Mouse (Mus musculus): ENCODE measurements around the gene Plpp6. TPM values are rescaled to one million over a fixed set of nuclear protein-coding genes. Genes with fewer than 3 reads are reported as not detected.
"Not testable (repeated sequence)": the region's sequence is repeated elsewhere in the genome, so short reads cannot be mapped to it uniquely, and the experiment has no call there.

Plpp6 gene
- total and polyA plus RNA-seq, 2 experiments from 2014 or later, result 14.2 to 20.9 TPM

- Histone ChIP-seq H3K4me1 (ENCODE audit: insufficient read depth, low read length) (0 out of 2 replicates have a peak, but pooled peaks cover 3% of the 10 kb centered on the region), H3K9ac (replicated peaks; ENCODE audit: low read length) (peak overlapping the region; percentile 92; the same call in 1 of the 2 replicates), H3K4me2 (ENCODE audit: low read depth, low read length) (peak overlapping the region; percentile 64), H3K27me3 (ENCODE audit: insufficient read depth, low read length) (no peaks in the 10 kb centered on the region), H3K9me3 (ENCODE audit: low read length) (no peaks in the 10 kb centered on the region), H3K27ac (no peak overlapping the region), H3K4me3 (ENCODE audit: low read length) (peak overlapping the region; percentile 94), H3K36me3 (ENCODE audit: insufficient read depth, low read length) (no peaks in the 10 kb centered on the region)
- DNase-seq (ENCODE audit: low spot score), result no peak
- no peak for ATAC-seq
- no peak for TF ChIP-seq CTCF (IDR thresholded peaks at IDR 0.05; ENCODE audit: low read depth)
- 68% methylated on average over 5 of the region's 5 CpGs for WGBS
These were observed 27.6 kb downstream of the Plpp6 start for GRCm38 (mm10) chr19:28991391-28991790.

GRCm38 (mm10) chr19:28994870-28995269, 31.1 kb downstream of the Plpp6 start:
- Histone ChIP-seq H3K4me3 (ENCODE audit: low read length) (no peak overlapping the region), H3K27me3 (ENCODE audit: insufficient read depth, low read length) (no peaks in the 10 kb centered on the region), H3K4me1 (ENCODE audit: insufficient read depth, low read length) (0 out of 2 replicates have a peak, but pooled peaks cover 3% of the 10 kb centered on the region), H3K36me3 (ENCODE audit: insufficient read depth, low read length) (0 out of 2 replicates have a peak, but pooled peaks cover 6% of the 10 kb centered on the region), H3K9me3 (ENCODE audit: low read length) (no peaks in the 10 kb centered on the region), H3K27ac (peak overlapping the region; percentile 70), H3K4me2 (ENCODE audit: low read depth, low read length) (no peak overlapping the region), H3K9ac (replicated peaks; ENCODE audit: low read length) (no peak overlapping the region)
- 34% methylated on average over 7 of the region's 7 CpGs for WGBS
- ATAC-seq (peak; percentile 85), DNase-seq (ENCODE audit: low spot score) (peak; percentile 79)
- TF ChIP-seq CTCF (IDR thresholded peaks at IDR 0.05; ENCODE audit: low read depth), result no peak

- DNase-seq (ENCODE audit: low spot score) (no peak), ATAC-seq (no peak)
- Histone ChIP-seq H3K4me1 (ENCODE audit: insufficient read depth, low read length) (0 out of 2 replicates have a peak, but pooled peaks cover 3% of the 10 kb centered on the region), H3K4me3 (ENCODE audit: low read length) (no peak overlapping the region), H3K27me3 (ENCODE audit: insufficient read depth, low read length) (no peaks in the 10 kb centered on the region), H3K9me3 (ENCODE audit: low read length) (no peaks in the 10 kb centered on the region), H3K9ac (replicated peaks; ENCODE audit: low read length) (no peak overlapping the region), H3K27ac (peak overlapping the region; percentile 70), H3K4me2 (ENCODE audit: low read depth, low read length) (0 out of 2 replicates have a peak overlapping the region, but pooled peaks have one; percentile 11), H3K36me3 (ENCODE audit: insufficient read depth, low read length) (0 out of 2 replicates have a peak, but pooled peaks cover 11% of the 10 kb centered on the region)
- TF ChIP-seq CTCF (IDR thresholded peaks at IDR 0.05; ENCODE audit: low read depth), result no peak
- 86% methylated on average over 5 of the region's 5 CpGs for WGBS
These were observed 31.6 kb downstream of the Plpp6 start for GRCm38 (mm10) chr19:28995366-28995765.

GRCm38 (mm10) chr19:28997976-28998630, 34.4 kb downstream of the Plpp6 start:
- Histone ChIP-seq H3K27me3 (ENCODE audit: insufficient read depth, low read length) (no peaks in the 10 kb centered on the region), H3K4me3 (ENCODE audit: low read length) (no peak overlapping the region), H3K9ac (replicated peaks; ENCODE audit: low read length) (no peak overlapping the region), H3K4me2 (ENCODE audit: low read depth, low read length) (no peak overlapping the region), H3K4me1 (ENCODE audit: insufficient read depth, low read length) (no peaks in the 10 kb centered on the region), H3K9me3 (ENCODE audit: low read length) (no peaks in the 10 kb centered on the region), H3K27ac (no peak overlapping the region), H3K36me3 (ENCODE audit: insufficient read depth, low read length) (peaks cover 17% of the 10 kb centered on the region; the same call in 1 of the 2 replicates)
- TF ChIP-seq CTCF (IDR thresholded peaks at IDR 0.05; ENCODE audit: low read depth), result no peak
- no peak for ATAC-seq
- no peak for DNase-seq (ENCODE audit: low spot score)
- 81% methylated on average over 4 of the region's 4 CpGs for WGBS

- H3K9me3 ChIP-seq (ENCODE audit: low read length); H3K4me2 ChIP-seq (ENCODE audit: low read depth, low read length); DNase-seq (ENCODE audit: low spot score); H3K27me3 ChIP-seq (ENCODE audit: insufficient read depth, low read length); H3K27ac ChIP-seq; H3K9ac ChIP-seq (replicated peaks; ENCODE audit: low read length); H3K4me3 ChIP-seq (ENCODE audit: low read length); ATAC-seq; H3K4me1 ChIP-seq (ENCODE audit: insufficient read depth, low read length): not testable (repeated sequence)
- peaks cover 17% of the 10 kb centered on the region; the same call in 1 of the 2 replicates for H3K36me3 ChIP-seq (ENCODE audit: insufficient read depth, low read length)
- 97% methylated on average over 16 of the region's 16 CpGs for WGBS
These were observed 36.6 kb downstream of the Plpp6 start for GRCm38 (mm10) chr19:29000321-29000720.

- Histone ChIP-seq H3K27me3 (ENCODE audit: insufficient read depth, low read length) (no peaks in the 10 kb centered on the region), H3K9me3 (ENCODE audit: low read length) (no peaks in the 10 kb centered on the region), H3K27ac (no peak overlapping the region), H3K4me2 (ENCODE audit: low read depth, low read length) (no peak overlapping the region), H3K4me1 (ENCODE audit: insufficient read depth, low read length) (no peaks in the 10 kb centered on the region), H3K4me3 (ENCODE audit: low read length) (no peak overlapping the region), H3K36me3 (ENCODE audit: insufficient read depth, low read length) (peaks cover 29% of the 10 kb centered on the region), H3K9ac (replicated peaks; ENCODE audit: low read length) (no peak overlapping the region)
- WGBS, result 80% methylated on average over 3 of the region's 3 CpGs
- no peak for TF ChIP-seq CTCF (IDR thresholded peaks at IDR 0.05; ENCODE audit: low read depth)
- no peak for ATAC-seq
- DNase-seq (ENCODE audit: low spot score), result no peak
These were observed 44.4 kb downstream of the Plpp6 start for GRCm38 (mm10) chr19:29008069-29008706.

- no peak overlapping the region for H3K4me3 ChIP-seq (ENCODE audit: low read length)
- no peak for TF ChIP-seq CTCF (IDR thresholded peaks at IDR 0.05; ENCODE audit: low read depth)
- H3K4me1 ChIP-seq (ENCODE audit: insufficient read depth, low read length), result no peaks in the 10 kb centered on the region
- H3K9ac ChIP-seq (replicated peaks; ENCODE audit: low read length), result no peak overlapping the region
- DNase-seq (ENCODE audit: low spot score) (no peak), ATAC-seq (no peak)
- no peak overlapping the region for H3K4me2 ChIP-seq (ENCODE audit: low read depth, low read length)
- H3K27me3 ChIP-seq (ENCODE audit: insufficient read depth, low read length), result no peaks in the 10 kb centered on the region
- H3K36me3 ChIP-seq (ENCODE audit: insufficient read depth, low read length), result peaks cover 35% of the 10 kb centered on the region
- 94% methylated on average over 11 of the region's 11 CpGs for WGBS
- H3K27ac ChIP-seq, result no peak overlapping the region
- no peaks in the 10 kb centered on the region for H3K9me3 ChIP-seq (ENCODE audit: low read length)
These were observed 45.3 kb downstream of the Plpp6 start for GRCm38 (mm10) chr19:29009046-29009445.

Measured in hindbrain, postnatal 0 days (tissue).